Mouse (Mus musculus) embryonic facial prominence, embryonic 11.5 days (tissue): ENCODE measurements around the gene Foxi2. TPM values are rescaled to one million over a fixed set of nuclear protein-coding genes. Genes with fewer than 3 reads are reported as not detected.

ENCODE experiments used
- ATAC-seq: fragments of 200-750 bp; cut with Nextera tagmentation; replicated peaks from 2 replicates; pipeline ENCODE4 v1.8.0; 2017; ENCODE audit warnings: low read depth; ENCODE audit not compliant: insufficient number of reproducible peaks, low FRiP score, low TSS enrichment
- DNase-seq: peaks from one replicate; pipeline ENCODE4 v3.0.0-alpha.2; 2015; ENCODE audit warnings: low spot score
- H3K27ac ChIP-seq: fragments of 300-500 bp; sonication (generic); replicated peaks from 2 replicates; pipeline ENCODE4 v1.5.1; 2014; ENCODE audit warnings: mild to moderate bottlenecking, low read depth, low read length, control low read depth
- H3K27me3 ChIP-seq: fragments of 300-500 bp; sonication (generic); 2 replicates; pipeline ENCODE4 v1.6.1; 2014; ENCODE audit warnings: mild to moderate bottlenecking, low read length, moderate library complexity, mixed read lengths; ENCODE audit not compliant: control insufficient read depth, insufficient read depth
- H3K36me3 ChIP-seq: fragments of 300-500 bp; sonication (generic); replicated peaks from 2 replicates; pipeline ENCODE4 v1.6.1; 2014; ENCODE audit warnings: low read depth, mild to moderate bottlenecking, low read length, moderate library complexity, mixed read lengths; ENCODE audit not compliant: control insufficient read depth, insufficient read depth
- H3K4me1 ChIP-seq: fragments of 300-500 bp; sonication (generic); 2 replicates; pipeline ENCODE4 v1.6.1; 2014; ENCODE audit warnings: low read length, mixed read lengths; ENCODE audit not compliant: control insufficient read depth, insufficient read depth
- H3K4me2 ChIP-seq: fragments of 300-500 bp; sonication (generic); 2 replicates; pipeline ENCODE4 v1.6.1; 2014; ENCODE audit warnings: low read depth, mild to moderate bottlenecking, control low read depth, low read length, moderate library complexity
- H3K4me3 ChIP-seq: fragments of 300-500 bp; sonication (generic); 2 replicates; pipeline ENCODE4 v1.5.1; 2014; ENCODE audit warnings: low read depth, low read length, control low read depth
- H3K9ac ChIP-seq: fragments of 300-500 bp; sonication (generic); replicated peaks from 2 replicates; pipeline ENCODE4 v1.6.1; 2014; ENCODE audit warnings: mild to moderate bottlenecking, control low read depth, low read length
- H3K9me3 ChIP-seq: fragments of 300-500 bp; sonication (generic); replicated peaks from 2 replicates; pipeline ENCODE4 v1.6.1; 2016; ENCODE audit warnings: mild to moderate bottlenecking, low read length, inconsistent platforms, mixed read lengths; ENCODE audit not compliant: control insufficient read depth
- WGBS: fragments of 180-500 bp; shearing (Covaris S2); extraction: QIAGEN DNeasy Blood & Tissue Kit; methylation state at CpG from one replicate; pipeline ENCODE4 v1.1.7; 2014; 5-methylcytosine and 5-hydroxymethylcytosine counted together
- polyA plus RNA-seq: library from polyadenylated mRNA; unstranded; fragments of >200 nt; fragmentation: Nextera tagmentation; extraction: Ambion mirVana; gene quantifications from 2 replicates; pipeline ENCODE4 v1.2.1, GENCODE M21; 2014

Foxi2 gene
- polyA plus RNA-seq, 1 experiment from 2014 or later = 0.97 TPM

DNA sequence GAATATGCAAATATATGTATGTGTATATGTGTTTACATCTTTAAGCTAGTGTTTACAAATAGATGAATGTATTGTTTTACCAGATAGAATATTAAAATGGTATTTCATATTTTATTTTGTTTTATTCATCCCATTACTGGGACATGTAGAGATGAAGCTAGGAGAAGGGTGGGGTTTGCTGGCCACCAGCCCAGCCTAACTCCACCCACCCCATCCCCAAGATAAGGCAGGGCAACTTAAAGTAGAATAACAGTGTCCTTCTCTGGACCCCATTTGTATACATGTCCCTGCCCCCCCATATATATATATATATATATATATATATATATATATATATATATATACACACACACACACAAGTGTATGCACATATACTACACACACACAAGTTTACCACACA lies 14.9 kb upstream of the Foxi2 start:
- no peaks in the 10 kb centered on the region for H3K4me1 ChIP-seq
- no peak overlapping the region for H3K4me3 ChIP-seq
- DNase-seq = no peak
- H3K27me3 ChIP-seq = no peaks in the 10 kb centered on the region
- H3K9ac ChIP-seq = no peak overlapping the region
- no peaks in the 10 kb centered on the region for H3K9me3 ChIP-seq
- no peak for ATAC-seq
- no peak overlapping the region for H3K4me2 ChIP-seq
- H3K36me3 ChIP-seq = no peaks in the 10 kb centered on the region
- H3K27ac ChIP-seq = no peak overlapping the region

DNA sequence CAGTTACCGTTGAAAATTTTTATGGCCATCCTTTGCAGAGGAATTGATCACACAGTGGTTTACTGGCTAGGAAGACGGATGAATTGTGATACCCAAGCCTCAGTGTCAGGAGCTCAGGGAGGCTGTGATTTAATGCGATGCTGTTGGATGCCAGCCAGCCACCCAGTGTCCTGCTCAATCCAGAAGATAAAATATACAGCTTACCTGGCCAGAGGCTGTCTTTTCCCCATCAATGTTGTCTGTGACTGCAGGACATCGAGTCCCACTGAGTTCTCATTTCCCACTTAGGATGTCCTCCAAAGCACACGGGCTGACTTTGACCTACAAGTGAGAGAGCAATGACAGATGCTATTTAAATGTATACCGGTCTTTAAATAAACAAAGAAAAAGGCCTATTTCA lies 13.0 kb upstream of the Foxi2 start:
- H3K9ac ChIP-seq = no peak overlapping the region
- no peaks in the 10 kb centered on the region for H3K9me3 ChIP-seq
- WGBS = 80% methylated on average over 6 of the region's 6 CpGs
- no peak overlapping the region for H3K4me2 ChIP-seq
- H3K4me1 ChIP-seq = no peaks in the 10 kb centered on the region
- no peak overlapping the region for H3K4me3 ChIP-seq
- no peaks in the 10 kb centered on the region for H3K27me3 ChIP-seq
- H3K36me3 ChIP-seq = no peaks in the 10 kb centered on the region
- no peak for ATAC-seq
- no peak for DNase-seq
- no peak overlapping the region for H3K27ac ChIP-seq

DNA sequence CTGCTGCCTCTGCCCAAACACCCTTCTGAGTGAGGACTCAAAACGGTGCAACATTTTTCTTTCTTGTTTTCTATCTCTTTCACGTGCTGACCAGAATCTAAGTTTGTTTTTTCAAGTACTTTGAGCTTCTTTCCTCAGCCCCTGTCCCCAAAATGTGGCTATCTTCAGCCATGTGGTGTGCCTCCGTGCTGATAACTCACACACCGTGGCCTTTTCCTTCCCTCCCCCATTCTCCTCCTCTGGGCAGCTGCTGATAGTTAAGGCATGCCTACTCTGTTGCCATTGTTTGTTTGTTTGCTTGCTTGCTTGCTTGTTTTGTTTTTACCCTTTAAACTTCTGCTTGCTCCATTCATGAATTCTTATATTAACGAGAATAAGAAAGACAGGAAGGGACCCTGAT lies 12.2 kb upstream of the Foxi2 start:
- 47% methylated on average over 5 of the region's 5 CpGs for WGBS

DNA sequence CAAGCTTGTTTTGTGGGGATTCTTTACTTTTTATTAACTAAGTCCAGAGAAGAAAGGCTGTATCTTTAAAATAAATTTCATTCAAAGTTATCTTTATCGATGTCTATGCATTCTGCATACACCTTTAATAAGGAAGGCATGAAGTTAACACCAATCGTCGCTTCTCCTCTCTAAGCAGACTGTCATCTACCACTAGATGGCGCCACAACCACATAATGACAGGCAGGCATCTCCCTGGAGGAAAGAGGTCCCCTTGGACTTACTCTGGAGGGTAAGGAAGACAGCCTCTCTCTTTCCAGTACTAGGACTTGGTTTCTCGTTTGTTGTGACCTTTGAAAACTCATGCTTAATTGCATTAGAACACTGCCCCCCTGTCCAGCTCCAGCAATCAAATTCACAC lies 6.7 kb upstream of the Foxi2 start:
- ATAC-seq (no peak), DNase-seq (peak; percentile 88)
- no peaks in the 10 kb centered on the region for H3K4me1 ChIP-seq
- 14% methylated on average over 5 of the region's 5 CpGs for WGBS
- no peak overlapping the region for H3K4me2 ChIP-seq
- H3K36me3 ChIP-seq = no peaks in the 10 kb centered on the region
- no peak overlapping the region for H3K4me3 ChIP-seq
- no peaks in the 10 kb centered on the region for H3K9me3 ChIP-seq
- no peak overlapping the region for H3K27ac ChIP-seq
- no peak overlapping the region for H3K9ac ChIP-seq
- no peaks in the 10 kb centered on the region for H3K27me3 ChIP-seq

More for the DNA sequence above, 12.2 kb upstream of the Foxi2 start:
- DNase-seq (no peak), ATAC-seq (no peak)
- Histone ChIP-seq H3K27ac (no peak overlapping the region), H3K9me3 (no peaks in the 10 kb centered on the region), H3K4me1 (no peaks in the 10 kb centered on the region), H3K36me3 (no peaks in the 10 kb centered on the region), H3K27me3 (no peaks in the 10 kb centered on the region), H3K4me2 (no peak overlapping the region), H3K9ac (no peak overlapping the region), H3K4me3 (no peak overlapping the region)

DNA sequence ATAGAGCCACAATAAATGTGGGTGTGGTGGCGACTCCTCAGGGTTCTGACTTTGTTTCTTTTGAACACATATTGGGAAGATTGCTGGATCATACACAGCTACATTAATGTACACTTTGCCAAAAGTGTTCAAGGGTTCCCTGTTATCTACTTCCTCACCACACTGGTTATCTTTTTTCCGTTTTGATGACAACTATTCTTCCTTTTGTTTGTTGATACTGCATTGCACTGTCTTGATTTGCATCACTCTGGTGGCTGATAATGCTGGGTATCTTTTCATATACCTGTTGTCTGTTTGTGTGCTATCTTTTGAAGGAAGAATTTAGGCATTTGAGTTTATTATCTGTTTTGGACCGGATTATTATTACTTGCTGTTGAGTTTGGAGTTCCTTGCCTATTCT lies 3.3 kb upstream of the Foxi2 start:
- 85% methylated on average over 3 of the region's 3 CpGs for WGBS
- no peaks in the 10 kb centered on the region for H3K36me3 ChIP-seq
- peaks cover 2% of the 10 kb centered on the region; the same call in 1 of the 2 replicates for H3K4me1 ChIP-seq
- no peak overlapping the region for H3K4me2 ChIP-seq
- no peak overlapping the region for H3K27ac ChIP-seq
- ATAC-seq (no peak), DNase-seq (no peak)
- H3K9ac ChIP-seq = no peak overlapping the region
- H3K9me3 ChIP-seq = no peaks in the 10 kb centered on the region
- H3K27me3 ChIP-seq = peaks cover 25% of the 10 kb centered on the region
- H3K4me3 ChIP-seq = no peak overlapping the region

DNA sequence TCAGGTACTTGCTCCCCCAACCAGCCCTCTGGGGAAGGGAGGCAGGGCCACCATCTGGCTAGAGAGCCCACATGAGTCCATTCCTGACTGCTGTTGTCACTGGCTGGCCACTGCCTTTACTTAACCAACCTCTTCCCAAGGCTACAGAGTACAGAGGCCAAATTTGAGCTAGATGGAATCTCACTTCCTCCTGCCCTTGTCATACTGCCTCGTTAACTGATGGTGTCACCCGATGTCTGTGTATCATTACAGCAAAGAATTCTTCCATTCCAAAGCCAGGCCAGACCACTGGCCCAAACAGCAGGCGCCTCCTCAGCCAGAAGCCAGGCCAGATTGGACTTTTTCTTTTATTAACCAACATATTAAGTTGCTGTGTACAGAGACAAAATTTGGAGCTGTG lies 1.6 kb upstream of the Foxi2 start:
- ATAC-seq = no peak
- DNase-seq = no peak
- no peaks in the 10 kb centered on the region for H3K9me3 ChIP-seq
- no peaks in the 10 kb centered on the region for H3K36me3 ChIP-seq
- H3K27ac ChIP-seq = no peak overlapping the region
- H3K9ac ChIP-seq = no peak overlapping the region
- 68% methylated on average over 3 of the region's 3 CpGs for WGBS
- peaks cover 38% of the 10 kb centered on the region for H3K27me3 ChIP-seq
- H3K4me2 ChIP-seq = no peak overlapping the region
- peaks cover 2% of the 10 kb centered on the region; the same call in 1 of the 2 replicates for H3K4me1 ChIP-seq
- H3K4me3 ChIP-seq = no peak overlapping the region

DNA sequence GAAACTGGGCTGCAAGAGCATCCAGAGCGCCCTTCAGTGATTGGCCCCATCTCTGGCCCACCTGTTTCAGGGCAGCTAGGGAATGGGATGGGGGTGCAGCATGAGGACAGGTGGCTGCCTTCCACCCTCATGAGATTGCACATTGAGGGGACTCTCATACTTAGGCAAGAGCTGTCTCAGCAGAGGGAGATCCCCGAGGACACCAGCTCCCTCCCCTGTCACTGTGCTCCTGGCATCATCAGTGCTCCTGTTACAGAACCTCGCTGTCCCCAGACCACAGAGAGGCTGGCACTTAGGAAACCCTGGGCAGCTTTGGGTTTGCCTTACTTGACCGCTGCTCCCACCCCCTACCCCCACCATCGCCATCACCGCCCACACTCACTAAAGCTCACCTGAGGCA lies 2.2 kb downstream of the Foxi2 start:
- no peak overlapping the region for H3K4me3 ChIP-seq
- H3K4me1 ChIP-seq = peaks cover 2% of the 10 kb centered on the region; the same call in 1 of the 2 replicates
- no peaks in the 10 kb centered on the region for H3K36me3 ChIP-seq
- H3K27me3 ChIP-seq = peaks cover 38% of the 10 kb centered on the region
- H3K27ac ChIP-seq = no peak overlapping the region
- H3K9ac ChIP-seq = no peak overlapping the region
- no peak overlapping the region for H3K4me2 ChIP-seq
- DNase-seq = no peak
- H3K9me3 ChIP-seq = no peaks in the 10 kb centered on the region
- WGBS = 62% methylated on average over 6 of the region's 6 CpGs
- ATAC-seq = no peak

DNA sequence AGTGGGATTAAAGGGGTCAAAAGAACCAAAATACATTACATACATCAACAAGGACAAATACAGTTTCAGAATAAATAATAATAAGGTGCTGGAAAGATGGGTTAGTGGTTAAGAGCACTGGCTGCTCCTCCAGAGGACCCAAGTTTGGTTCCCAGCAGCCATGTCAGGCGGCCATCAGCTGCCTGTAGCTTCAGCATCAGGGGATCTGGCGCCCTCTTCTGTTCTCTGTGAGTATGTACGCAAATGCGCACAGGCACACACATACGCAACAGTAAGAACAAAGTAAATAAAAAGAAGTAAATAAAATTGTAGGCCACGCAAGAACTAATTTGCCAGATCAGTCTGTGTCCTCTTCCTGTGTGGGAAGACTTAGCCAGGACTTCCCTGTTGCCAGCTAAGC lies 18.7 kb downstream of the Foxi2 start:
- H3K4me1 ChIP-seq = no peaks in the 10 kb centered on the region
- H3K36me3 ChIP-seq = no peaks in the 10 kb centered on the region
- H3K4me3 ChIP-seq = no peak overlapping the region
- no peak overlapping the region for H3K27ac ChIP-seq
- H3K9ac ChIP-seq = no peak overlapping the region
- H3K9me3 ChIP-seq = no peaks in the 10 kb centered on the region
- WGBS = 90% methylated on average over 6 of the region's 6 CpGs
- no peaks in the 10 kb centered on the region for H3K27me3 ChIP-seq
- DNase-seq = no peak
- no peak for ATAC-seq
- no peak overlapping the region for H3K4me2 ChIP-seq
